Mouse (Mus musculus) midbrain, embryonic 13.5 days (tissue): ENCODE measurements around the gene Ndufa3. TPM values are rescaled to one million over a fixed set of nuclear protein-coding genes. Genes with fewer than 3 reads are reported as not detected.

Experiments
- ATAC-seq: fragments of 200-750 bp; cut with Nextera tagmentation; 2 replicates; pipeline ENCODE4 v1.8.0; 2017; ENCODE audit warnings: mild to moderate bottlenecking, moderate TSS enrichment, moderate library complexity
- H3K27ac ChIP-seq: fragments of 300-500 bp; sonication (generic); 2 replicates; pipeline ENCODE4 v1.5.1; 2015; ENCODE audit warnings: inconsistent platforms, mild to moderate bottlenecking, moderate library complexity
- H3K27me3 ChIP-seq: fragments of 300-500 bp; sonication (generic); 2 replicates; pipeline ENCODE4 v1.6.1; 2015; ENCODE audit warnings: mild to moderate bottlenecking, inconsistent platforms
- H3K36me3 ChIP-seq: fragments of 300-500 bp; sonication (generic); 2 replicates; pipeline ENCODE4 v1.6.1; 2015; ENCODE audit warnings: mild to moderate bottlenecking, inconsistent platforms
- H3K4me1 ChIP-seq: fragments of 300-500 bp; sonication (generic); replicated peaks from 2 replicates; pipeline ENCODE4 v1.6.1; 2015; ENCODE audit warnings: inconsistent platforms
- H3K4me2 ChIP-seq: fragments of 300-500 bp; sonication (generic); replicated peaks from 2 replicates; pipeline ENCODE4 v1.6.1; 2015; ENCODE audit warnings: moderate library complexity, mild to moderate bottlenecking, inconsistent platforms
- H3K4me3 ChIP-seq: fragments of 300-500 bp; sonication (generic); replicated peaks from 2 replicates; pipeline ENCODE4 v1.5.1; 2015; ENCODE audit warnings: mild to moderate bottlenecking, inconsistent platforms
- H3K9ac ChIP-seq: fragments of 300-500 bp; sonication (generic); replicated peaks from 2 replicates; pipeline ENCODE4 v1.6.1; 2015; ENCODE audit warnings: mild to moderate bottlenecking, inconsistent platforms
- H3K9me3 ChIP-seq: fragments of 300-500 bp; sonication (generic); 2 replicates; pipeline ENCODE4 v1.6.1; 2016; ENCODE audit warnings: mild to moderate bottlenecking, inconsistent platforms
- WGBS: fragments of 180-500 bp; shearing (Covaris S2); methylation state at CpG from one replicate; pipeline ENCODE4 v1.1.7; 2015; 5-methylcytosine and 5-hydroxymethylcytosine counted together
- microRNA-seq: library from miRNA; unstranded; fragments of <30 nt; microRNA quantifications from one replicate; pipeline ENCODE4, GENCODE M21; 2016
- polyA plus RNA-seq: library from polyadenylated mRNA; unstranded; fragments of >200 nt; fragmentation: Nextera tagmentation; extraction: Ambion mirVana; gene quantifications from 2 replicates; pipeline ENCODE4 v1.2.1, GENCODE M21; 2015

The Ndufa3 gene
- polyA plus RNA-seq, 1 experiment from 2014 or later = 458 TPM

GRCm38 (mm10) chr7:3646188-3646587, 29.0 kb downstream of the Ndufa3 start:
- peaks cover 27% of the 10 kb centered on the region for H3K36me3 ChIP-seq
- WGBS = 16% methylated on average over 9 of the region's 9 CpGs

GRCm38 (mm10) chr7:3646641-3647040, 29.5 kb downstream of the Ndufa3 start:
- Histone ChIP-seq H3K27me3 (no peaks in the 10 kb centered on the region), H3K4me1 (peaks cover 41% of the 10 kb centered on the region), H3K4me2 (peak overlapping the region; percentile 91), H3K4me3 (peak overlapping the region; percentile 98), H3K9ac (peak overlapping the region; percentile 98), H3K27ac (no peak overlapping the region; the same call in 1 of the 2 replicates), H3K36me3 (peaks cover 27% of the 10 kb centered on the region), H3K9me3 (no peaks in the 10 kb centered on the region)
- WGBS = 74% methylated on average over 4 of the region's 4 CpGs
- no peak for ATAC-seq

More at GRCm38 (mm10) chr7:3646188-3646587, 29.0 kb downstream of the Ndufa3 start:
- H3K9ac ChIP-seq = peak overlapping the region; percentile 98
- H3K4me2 ChIP-seq = peak overlapping the region; percentile 91
- peaks cover 41% of the 10 kb centered on the region for H3K4me1 ChIP-seq
- H3K9me3 ChIP-seq = no peaks in the 10 kb centered on the region
- peak overlapping the region; percentile 98 for H3K4me3 ChIP-seq
- ATAC-seq = no peak
- H3K27me3 ChIP-seq = no peaks in the 10 kb centered on the region
- H3K27ac ChIP-seq = peak overlapping the region; percentile 97; the same call in 1 of the 2 replicates

- Histone ChIP-seq H3K27ac (no peak overlapping the region), H3K27me3 (no peaks in the 10 kb centered on the region), H3K36me3 (peaks cover 100% of the 10 kb centered on the region), H3K9ac (no peak overlapping the region), H3K4me2 (no peak overlapping the region), H3K4me1 (no peaks in the 10 kb centered on the region), H3K9me3 (no peaks in the 10 kb centered on the region), H3K4me3 (no peak overlapping the region)
- ATAC-seq = no peak
- 89% methylated on average over 4 of the region's 4 CpGs for WGBS
Observed at GRCm38 (mm10) chr7:3656966-3657365, 39.8 kb downstream of the Ndufa3 start.

GRCm38 (mm10) chr7:3658578-3658977, 41.4 kb downstream of the Ndufa3 start:
- ATAC-seq = no peak
- H3K27me3 ChIP-seq = no peaks in the 10 kb centered on the region
- 96% methylated on average over 14 of the region's 14 CpGs for WGBS

GRCm38 (mm10) chr7:3664524-3665214, 47.5 kb downstream of the Ndufa3 start:
- H3K27ac ChIP-seq = peak overlapping the region; percentile 67
- H3K4me3 ChIP-seq = peak overlapping the region; percentile 72
- H3K4me1 ChIP-seq = peaks cover 24% of the 10 kb centered on the region
- peaks cover 36% of the 10 kb centered on the region for H3K36me3 ChIP-seq
- peak overlapping the region; percentile 84 for H3K4me2 ChIP-seq
- peak overlapping the region; percentile 76 for H3K9ac ChIP-seq
- H3K27me3 ChIP-seq = no peaks in the 10 kb centered on the region
- H3K9me3 ChIP-seq = no peaks in the 10 kb centered on the region
- WGBS = 30% methylated on average over 15 of the region's 15 CpGs
- peak; percentile 28 for ATAC-seq

More at GRCm38 (mm10) chr7:3658578-3658977, 41.4 kb downstream of the Ndufa3 start:
- Histone ChIP-seq H3K4me3 (no peak overlapping the region), H3K9ac (no peak overlapping the region), H3K9me3 (no peaks in the 10 kb centered on the region), H3K4me1 (peaks cover 6% of the 10 kb centered on the region), H3K4me2 (no peak overlapping the region), H3K27ac (no peak overlapping the region), H3K36me3 (peaks cover 97% of the 10 kb centered on the region)

GRCm38 (mm10) chr7:3665215-3666114, 48.3 kb downstream of the Ndufa3 start, which contains the start of gene Leng1:
Gene Leng1 (minus strand): TSS chr7:3665840.
- 4% methylated on average over 45 of the region's 45 CpGs for WGBS
- peak; percentile 99 for ATAC-seq
- peaks cover 28% of the 10 kb centered on the region for H3K36me3 ChIP-seq
- peak within 1 kb of the TSS; percentile 84 for H3K4me2 ChIP-seq
- no peaks in the 10 kb centered on the region for H3K9me3 ChIP-seq
- peak within 1 kb of the TSS; percentile 67 for H3K27ac ChIP-seq
- H3K9ac ChIP-seq = peak within 1 kb of the TSS; percentile 76
- H3K4me3 ChIP-seq = peak within 1 kb of the TSS; percentile 72
- peaks cover 24% of the 10 kb centered on the region for H3K4me1 ChIP-seq
- no peaks in the 10 kb centered on the region for H3K27me3 ChIP-seq

- ATAC-seq = no peak
- Histone ChIP-seq H3K4me1 (peaks cover 24% of the 10 kb centered on the region), H3K9me3 (no peaks in the 10 kb centered on the region), H3K4me3 (no peak overlapping the region), H3K4me2 (no peak overlapping the region), H3K9ac (peak overlapping the region; percentile 10; the same call in 1 of the 2 replicates), H3K27ac (no peak overlapping the region), H3K27me3 (no peaks in the 10 kb centered on the region), H3K36me3 (peaks cover 13% of the 10 kb centered on the region)
- WGBS = 24% methylated on average over 14 of the region's 14 CpGs
Observed at GRCm38 (mm10) chr7:3666921-3667391, 49.8 kb downstream of the Ndufa3 start.

Small RNA genes within 50 kb of the gene (microRNA-seq; reads per million reads assigned to microRNA genes)
- not detected for gene Gm25100
- 4.5 reads per million, percentile 18 among the genes with 10 or more reads in this experiment for gene Mir3572

Other genes with a start within 250 kb of the Ndufa3 start
- gene Cacng8, start 226.7 kb upstream of the Ndufa3 start, polyA plus RNA-seq = 12.9 and 13.9 TPM in 2 replicates
- not detected in 2 replicates for gene Cacng6, start 193.2 kb upstream of the Ndufa3 start, polyA plus RNA-seq
- not detected in 2 replicates for gene Tarm1, start 114.7 kb upstream of the Ndufa3 start, polyA plus RNA-seq
- gene Oscar, start 1.2 kb upstream of the Ndufa3 start, polyA plus RNA-seq = 0.26 and 0.42 TPM in 2 replicates
- 30.8 and 38.9 TPM in 2 replicates for gene Tfpt, start 12.6 kb downstream of the Ndufa3 start, polyA plus RNA-seq
- 114 and 117 TPM in 2 replicates for gene Prpf31, start 12.6 kb downstream of the Ndufa3 start, polyA plus RNA-seq
- gene Cnot3, start 27.9 kb downstream of the Ndufa3 start, polyA plus RNA-seq = 48.7 and 57.8 TPM in 2 replicates
- gene Leng1, start 48.5 kb downstream of the Ndufa3 start, polyA plus RNA-seq = 16.5 and 16.8 TPM in 2 replicates
- 4.0 and 4.3 TPM in 2 replicates for gene Tmc4, start 60.2 kb downstream of the Ndufa3 start, polyA plus RNA-seq
- gene Tsen34, start 75.5 kb downstream of the Ndufa3 start, polyA plus RNA-seq = 205 and 225 TPM in 2 replicates
- gene Mboat7, start 76.2 kb downstream of the Ndufa3 start, polyA plus RNA-seq = 53.4 and 54.5 TPM in 2 replicates
- gene Rps9, start 86.6 kb downstream of the Ndufa3 start, polyA plus RNA-seq = 994 and 1,009 TPM in 2 replicates
- 0.15 and 0.37 TPM in 2 replicates for gene Pirb, start 103.0 kb downstream of the Ndufa3 start, polyA plus RNA-seq
- gene Gm15448, start 208.3 kb downstream of the Ndufa3 start, polyA plus RNA-seq = not detected in 2 replicates
- gene Pira2, start 227.7 kb downstream of the Ndufa3 start, polyA plus RNA-seq = not detected in 2 replicates